Mouse (Mus musculus): ENCODE data around the gene Fam92a.
"Not testable (repeated sequence)": the region's sequence is repeated elsewhere in the genome, so short reads cannot be mapped to it uniquely, and the experiment has no call there.

- TF ChIP-seq CTCF (IDR thresholded peaks at IDR 0.05; ENCODE audit: insufficient read depth, low read length) = not testable (repeated sequence)
- TF ChIP-seq POLR2A (IDR thresholded peaks at IDR 0.05; ENCODE audit: borderline replicate concordance, extremely low read depth, low read depth, low read length) = peak; percentile 58; the same call in 1 of the 2 replicates
Observed at GRCm38 (mm10) chr4:12140141-12140567, 31.7 kb downstream of the Fam92a start, which contains the start of gene Rbm12b1.
